Mouse (Mus musculus) stomach, postnatal 0 days (tissue): ENCODE measurements at regions not wholly inside any gene's neighbourhood (a gene's known extent, or its start where the extent isn't known, plus 50 kb on each side); places are given as distances from the start of the nearest gene placed in this dataset.

ENCODE experiments used
- CTCF ChIP-seq: IDR thresholded peaks from 2 replicates; pipeline ENCODE4 v1.5.1; 2016; ENCODE audit warnings: antibody characterized with exemption, low read depth, mild to moderate bottlenecking, moderate library complexity
- EP300 ChIP-seq: optimal IDR thresholded peaks from 2 replicates; pipeline ENCODE3; 2016; ENCODE audit warnings: antibody characterized with exemption

GRCm38 (mm10) chr3:52452345-52452744 is 184.2 kb downstream of the Foxo1 start:
- TF ChIP-seq CTCF (no peak), EP300 (no peak)
